Mouse (Mus musculus) stomach, embryonic 16.5 days (tissue): Measurements from ENCODE around the gene Tas2r126. TPM values are rescaled to one million over a fixed set of nuclear protein-coding genes. Genes with fewer than 3 reads are reported as not detected.
"Not testable (repeated sequence)": the region's sequence is repeated elsewhere in the genome, so short reads cannot be mapped to it uniquely, and the experiment has no call there.

Experiments
- ATAC-seq: fragments of 200-750 bp; cut with Nextera tagmentation; 2 replicates; pipeline ENCODE4 v1.8.0; 2017; ENCODE audit warnings: moderate number of reproducible peaks, moderate TSS enrichment; ENCODE audit not compliant: insufficient read depth, low FRiP score
- H3K27ac ChIP-seq: fragments of 300-500 bp; sonication (generic); 2 replicates; pipeline ENCODE4 v1.5.1; 2014; ENCODE audit warnings: low read length
- H3K27me3 ChIP-seq: fragments of 300-500 bp; sonication (generic); 2 replicates; pipeline ENCODE4 v1.6.1; 2014; ENCODE audit warnings: low read length, control low read depth, mixed read lengths; ENCODE audit not compliant: control insufficient read depth, insufficient read depth
- H3K36me3 ChIP-seq: fragments of 300-500 bp; sonication (generic); 2 replicates; pipeline ENCODE4 v1.6.1; 2014; ENCODE audit warnings: low read length; ENCODE audit not compliant: control insufficient read depth, insufficient read depth
- H3K4me1 ChIP-seq: fragments of 300-500 bp; sonication (generic); 2 replicates; pipeline ENCODE4 v1.6.1; 2014; ENCODE audit warnings: low read length, control low read depth, mixed read lengths; ENCODE audit not compliant: control insufficient read depth, insufficient read depth
- H3K4me2 ChIP-seq: fragments of 300-500 bp; sonication (generic); 2 replicates; pipeline ENCODE4 v1.6.1; 2014; ENCODE audit warnings: low read depth, low read length, mixed read lengths
- H3K4me3 ChIP-seq: fragments of 300-500 bp; sonication (generic); replicated peaks from 2 replicates; pipeline ENCODE4 v1.5.1; 2014; ENCODE audit warnings: mild to moderate bottlenecking, low read length
- H3K9ac ChIP-seq: fragments of 300-500 bp; sonication (generic); 2 replicates; pipeline ENCODE4 v1.6.1; 2014; ENCODE audit warnings: low read length
- H3K9me3 ChIP-seq: fragments of 300-500 bp; sonication (generic); replicated peaks from 2 replicates; pipeline ENCODE4 v1.6.1; 2016; ENCODE audit warnings: low read length, control low read depth; ENCODE audit not compliant: control insufficient read depth
- WGBS: fragments of 180-500 bp; shearing (Covaris S2); extraction: QIAGEN DNeasy Blood & Tissue Kit; methylation state at CpG from one replicate; pipeline ENCODE4 v1.1.7; 2014; 5-methylcytosine and 5-hydroxymethylcytosine counted together
- polyA plus RNA-seq: library from polyadenylated mRNA; unstranded; fragments of >200 nt; fragmentation: Nextera tagmentation; extraction: Ambion mirVana; gene quantifications from 2 replicates; pipeline ENCODE4 v1.2.1, GENCODE M21; 2015

Tas2r126 gene
- polyA plus RNA-seq, 1 experiment from 2014 or later = not detected

- Histone ChIP-seq H3K4me1 (no peaks in the 10 kb centered on the region), H3K9ac (no peak overlapping the region), H3K9me3 (no peaks in the 10 kb centered on the region), H3K36me3 (no peaks in the 10 kb centered on the region), H3K4me2 (no peak overlapping the region), H3K27me3 (no peaks in the 10 kb centered on the region), H3K4me3 (no peak overlapping the region), H3K27ac (no peak overlapping the region)
- ATAC-seq = no peak
- 91% methylated on average over 4 of the region's 4 CpGs for WGBS
Observed at GRCm38 (mm10) chr6:42470542-42470941, 36.2 kb downstream of the Tas2r126 start.

GRCm38 (mm10) chr6:42471298-42471697, 37.0 kb downstream of the Tas2r126 start:
- not testable (repeated sequence) for ATAC-seq, H3K4me2 ChIP-seq, H3K36me3 ChIP-seq, H3K27me3 ChIP-seq, H3K9me3 ChIP-seq, H3K4me3 ChIP-seq, H3K9ac ChIP-seq, H3K27ac ChIP-seq, H3K4me1 ChIP-seq
- 97% methylated on average over 4 of the region's 4 CpGs for WGBS

- no peak within 1 kb of the TSS for H3K27ac ChIP-seq
- 42% methylated on average over 1 of the region's 1 CpGs for WGBS
- no peaks in the 10 kb centered on the region for H3K36me3 ChIP-seq
- no peak within 1 kb of the TSS for H3K4me2 ChIP-seq
- ATAC-seq = no peak
- H3K9me3 ChIP-seq = no peaks in the 10 kb centered on the region
- no peak within 1 kb of the TSS for H3K9ac ChIP-seq
- H3K4me1 ChIP-seq = no peaks in the 10 kb centered on the region
- H3K27me3 ChIP-seq = no peaks in the 10 kb centered on the region
- H3K4me3 ChIP-seq = no peak within 1 kb of the TSS
Observed at GRCm38 (mm10) chr6:42476235-42476634, 41.9 kb downstream of the Tas2r126 start, which contains the start of gene Olfr457. Olfr457 (minus strand) TSS chr6:42476335.

- Histone ChIP-seq H3K9ac (no peak overlapping the region), H3K27ac (no peak overlapping the region), H3K4me1 (no peaks in the 10 kb centered on the region), H3K9me3 (no peaks in the 10 kb centered on the region), H3K27me3 (no peaks in the 10 kb centered on the region), H3K4me3 (no peak overlapping the region), H3K4me2 (no peak overlapping the region), H3K36me3 (no peaks in the 10 kb centered on the region)
- ATAC-seq = no peak
Observed at GRCm38 (mm10) chr6:42484633-42485032, 50.3 kb downstream of the Tas2r126 start.

Other genes starting within 250 kb of the Tas2r126 start
- not detected in 2 replicates for gene Tas2r144, start 219.2 kb upstream of the Tas2r126 start, polyA plus RNA-seq
- 22.8 and 23.8 TPM in 2 replicates for gene Gstk1, start 188.6 kb upstream of the Tas2r126 start, polyA plus RNA-seq
- gene Tmem139, start 172.6 kb upstream of the Tas2r126 start, polyA plus RNA-seq = 6.3 and 8.6 TPM in 2 replicates
- gene Casp2, start 169.6 kb upstream of the Tas2r126 start, polyA plus RNA-seq = 47.2 and 58.2 TPM in 2 replicates
- 0.10 and 0.18 TPM in 2 replicates for gene Clcn1, start 147.8 kb upstream of the Tas2r126 start, polyA plus RNA-seq
- gene Fam131b, start 109.9 kb upstream of the Tas2r126 start, polyA plus RNA-seq = 0.29 and 0.32 TPM in 2 replicates
- gene Zyx, start 84.9 kb upstream of the Tas2r126 start, polyA plus RNA-seq = 99.0 and 107 TPM in 2 replicates
- 25.5 and 31.3 TPM in 2 replicates for gene Epha1, start 61.3 kb upstream of the Tas2r126 start, polyA plus RNA-seq
- gene Tas2r143, start 34.3 kb upstream of the Tas2r126 start, polyA plus RNA-seq = not detected in 2 replicates
- gene Tas2r135, start 29.1 kb upstream of the Tas2r126 start, polyA plus RNA-seq = not detected in 2 replicates
- not detected in 2 replicates for gene Olfr458, start 30.7 kb downstream of the Tas2r126 start, polyA plus RNA-seq
- gene Olfr457, start 41.8 kb downstream of the Tas2r126 start, polyA plus RNA-seq = not detected in 2 replicates
- not detected in 2 replicates for gene Olfr456, start 52.7 kb downstream of the Tas2r126 start, polyA plus RNA-seq
- gene Olfr455, start 113.1 kb downstream of the Tas2r126 start, polyA plus RNA-seq = 0.04 and 0.07 TPM in 2 replicates
- gene Tcaf3, start 163.2 kb downstream of the Tas2r126 start, polyA plus RNA-seq = not detected in 2 replicates
- gene Tcaf2, start 210.7 kb downstream of the Tas2r126 start, polyA plus RNA-seq = 14.8 and 17.2 TPM in 2 replicates